Mouse (Mus musculus): ENCODE data around the gene Trub2.

- TF ChIP-seq CHD2 (IDR thresholded peaks at IDR 0.05; ENCODE audit: low read depth, low read length) (no peak), HCFC1 (IDR thresholded peaks at IDR 0.05; ENCODE audit: borderline replicate concordance, insufficient read depth, low read length) (no peak), ZNF384 (IDR thresholded peaks at IDR 0.05; ENCODE audit: low read depth, low read length) (no peak), ZC3H11A (IDR thresholded peaks at IDR 0.05; ENCODE audit: borderline replicate concordance, low read depth, low read length) (no peak), MAFK (IDR thresholded peaks at IDR 0.05; ENCODE audit: insufficient read depth, low read depth, low read length) (no peak)
These were observed 56.8 kb downstream of the Trub2 start for GRCm38 (mm10) chr2:29731545-29731944.
